Mouse (Mus musculus) embryonic facial prominence, embryonic 14.5 days (tissue): Measurements from ENCODE around the gene Fam234b. TPM values are rescaled to one million over a fixed set of nuclear protein-coding genes. Genes with fewer than 3 reads are reported as not detected.

ENCODE experiments used
- ATAC-seq: fragments of 200-750 bp; cut with Nextera tagmentation; 2 replicates; pipeline ENCODE4 v1.8.0; 2017; ENCODE audit warnings: low read depth, moderate number of reproducible peaks, moderate TSS enrichment
- DNase-seq: peaks from one replicate; pipeline ENCODE4 v3.0.0-alpha.2; 2015; ENCODE audit warnings: low spot score
- H3K27ac ChIP-seq: fragments of 300-500 bp; sonication (generic); replicated peaks from 2 replicates; pipeline ENCODE4 v1.5.1; 2014; ENCODE audit warnings: low read depth, mild to moderate bottlenecking, low read length, moderate library complexity
- H3K27me3 ChIP-seq: fragments of 300-500 bp; sonication (generic); replicated peaks from 2 replicates; pipeline ENCODE4 v1.6.1; 2014; ENCODE audit warnings: low read length; ENCODE audit not compliant: control insufficient read depth, insufficient read depth
- H3K36me3 ChIP-seq: fragments of 300-500 bp; sonication (generic); 2 replicates; pipeline ENCODE4 v1.6.1; 2014; ENCODE audit warnings: low read length, mixed read lengths; ENCODE audit not compliant: control insufficient read depth, insufficient read depth
- H3K4me1 ChIP-seq: fragments of 300-500 bp; sonication (generic); 2 replicates; pipeline ENCODE4 v1.6.1; 2014; ENCODE audit warnings: antibody characterized with exemption, low read length; ENCODE audit not compliant: control insufficient read depth, insufficient read depth
- H3K4me2 ChIP-seq: fragments of 300-500 bp; sonication (generic); 2 replicates; pipeline ENCODE4 v1.6.1; 2014; ENCODE audit warnings: low read depth, mild to moderate bottlenecking, low read length, moderate library complexity, mixed read lengths
- H3K4me3 ChIP-seq: fragments of 300-500 bp; sonication (generic); 2 replicates; pipeline ENCODE4 v1.5.1; 2014; ENCODE audit warnings: low read depth, mild to moderate bottlenecking, low read length
- H3K9ac ChIP-seq: fragments of 300-500 bp; sonication (generic); 2 replicates; pipeline ENCODE4 v1.6.1; 2014; ENCODE audit warnings: low read depth, mild to moderate bottlenecking, low read length, moderate library complexity, mixed read lengths
- H3K9me3 ChIP-seq: fragments of 300-500 bp; sonication (generic); 2 replicates; pipeline ENCODE4 v1.6.1; 2016; ENCODE audit warnings: low read length; ENCODE audit not compliant: control insufficient read depth
- WGBS: fragments of 180-500 bp; shearing (Covaris S2); extraction: QIAGEN DNeasy Blood & Tissue Kit; methylation state at CpG from one replicate; pipeline ENCODE4 v1.1.7; 2014; 5-methylcytosine and 5-hydroxymethylcytosine counted together
- polyA plus RNA-seq: library from polyadenylated mRNA; unstranded; fragments of >200 nt; fragmentation: Nextera tagmentation; extraction: Ambion mirVana; gene quantifications from 2 replicates; pipeline ENCODE4 v1.2.1, GENCODE M21; 2014

The Fam234b gene
- polyA plus RNA-seq, 1 experiment from 2014 or later = 21.0 TPM

- no peaks in the 10 kb centered on the region for H3K27me3 ChIP-seq
- no peak overlapping the region for H3K4me2 ChIP-seq
- no peak overlapping the region for H3K27ac ChIP-seq
- H3K4me3 ChIP-seq = no peak overlapping the region
- H3K4me1 ChIP-seq = no peaks in the 10 kb centered on the region
- H3K9ac ChIP-seq = no peak overlapping the region
- WGBS = 92% methylated on average over 6 of the region's 6 CpGs
- ATAC-seq = no peak
- H3K36me3 ChIP-seq = no peaks in the 10 kb centered on the region
- H3K9me3 ChIP-seq = peaks cover 7% of the 10 kb centered on the region; the same call in 1 of the 2 replicates
- no peak for DNase-seq
These were observed 62.7 kb downstream of the Fam234b start for GRCm38 (mm10) chr6:135260435-135260834.

- no peaks in the 10 kb centered on the region for H3K4me1 ChIP-seq
- no peak overlapping the region for H3K4me3 ChIP-seq
- H3K36me3 ChIP-seq = no peaks in the 10 kb centered on the region
- no peak overlapping the region for H3K9ac ChIP-seq
- H3K27ac ChIP-seq = no peak overlapping the region
- WGBS = 85% methylated on average over 9 of the region's 9 CpGs
- DNase-seq (no peak), ATAC-seq (no peak)
- no peak overlapping the region for H3K4me2 ChIP-seq
- H3K9me3 ChIP-seq = peaks cover 7% of the 10 kb centered on the region; the same call in 1 of the 2 replicates
- no peaks in the 10 kb centered on the region for H3K27me3 ChIP-seq
These were observed 63.3 kb downstream of the Fam234b start for GRCm38 (mm10) chr6:135261124-135261523.

GRCm38 (mm10) chr6:135262565-135262964 lies 64.8 kb downstream of the Fam234b start:
- WGBS = 57% methylated on average over 2 of the region's 2 CpGs
- H3K4me2 ChIP-seq = no peak overlapping the region
- no peaks in the 10 kb centered on the region for H3K4me1 ChIP-seq
- no peak overlapping the region for H3K9ac ChIP-seq
- H3K9me3 ChIP-seq = peaks cover 7% of the 10 kb centered on the region; the same call in 1 of the 2 replicates
- no peak overlapping the region for H3K4me3 ChIP-seq
- no peaks in the 10 kb centered on the region for H3K36me3 ChIP-seq
- H3K27ac ChIP-seq = no peak overlapping the region
- no peaks in the 10 kb centered on the region for H3K27me3 ChIP-seq
- no peak for ATAC-seq
- no peak for DNase-seq

GRCm38 (mm10) chr6:135264136-135264535 lies 66.4 kb downstream of the Fam234b start:
- Histone ChIP-seq H3K4me3 (no peak overlapping the region), H3K27me3 (no peaks in the 10 kb centered on the region), H3K4me1 (no peaks in the 10 kb centered on the region), H3K4me2 (no peak overlapping the region), H3K36me3 (no peaks in the 10 kb centered on the region), H3K9ac (no peak overlapping the region), H3K27ac (no peak overlapping the region), H3K9me3 (peaks cover 7% of the 10 kb centered on the region; the same call in 1 of the 2 replicates)
- DNase-seq (no peak), ATAC-seq (no peak)
- 82% methylated on average over 6 of the region's 6 CpGs for WGBS

GRCm38 (mm10) chr6:135266056-135266455 lies 68.3 kb downstream of the Fam234b start:
- 92% methylated on average over 1 of the region's 1 CpGs for WGBS
- Histone ChIP-seq H3K4me2 (no peak overlapping the region), H3K27me3 (no peaks in the 10 kb centered on the region), H3K9me3 (peaks cover 7% of the 10 kb centered on the region; the same call in 1 of the 2 replicates), H3K4me1 (no peaks in the 10 kb centered on the region), H3K4me3 (no peak overlapping the region), H3K27ac (no peak overlapping the region), H3K9ac (no peak overlapping the region), H3K36me3 (no peaks in the 10 kb centered on the region)
- ATAC-seq = no peak
- no peak for DNase-seq

GRCm38 (mm10) chr6:135267221-135267620 lies 69.4 kb downstream of the Fam234b start:
- H3K9me3 ChIP-seq = peaks cover 7% of the 10 kb centered on the region; the same call in 1 of the 2 replicates
- no peaks in the 10 kb centered on the region for H3K27me3 ChIP-seq
- no peak overlapping the region for H3K4me3 ChIP-seq
- WGBS = 85% methylated on average over 3 of the region's 3 CpGs
- H3K4me1 ChIP-seq = no peaks in the 10 kb centered on the region
- no peak overlapping the region for H3K9ac ChIP-seq
- no peak overlapping the region for H3K27ac ChIP-seq
- no peaks in the 10 kb centered on the region for H3K36me3 ChIP-seq
- no peak overlapping the region for H3K4me2 ChIP-seq
- DNase-seq (no peak), ATAC-seq (no peak)

GRCm38 (mm10) chr6:135268392-135268791 lies 70.6 kb downstream of the Fam234b start:
- Histone ChIP-seq H3K4me2 (no peak overlapping the region), H3K27me3 (no peaks in the 10 kb centered on the region), H3K4me1 (no peaks in the 10 kb centered on the region), H3K27ac (no peak overlapping the region), H3K36me3 (no peaks in the 10 kb centered on the region), H3K9me3 (peaks cover 7% of the 10 kb centered on the region; the same call in 1 of the 2 replicates), H3K9ac (no peak overlapping the region), H3K4me3 (no peak overlapping the region)
- DNase-seq (no peak), ATAC-seq (no peak)

GRCm38 (mm10) chr6:135269626-135270025 lies 71.8 kb downstream of the Fam234b start:
- Histone ChIP-seq H3K27me3 (no peaks in the 10 kb centered on the region), H3K4me2 (no peak overlapping the region), H3K9ac (no peak overlapping the region), H3K36me3 (no peaks in the 10 kb centered on the region), H3K4me1 (no peaks in the 10 kb centered on the region), H3K4me3 (no peak overlapping the region), H3K9me3 (no peaks in the 10 kb centered on the region), H3K27ac (no peak overlapping the region)
- 49% methylated on average over 6 of the region's 6 CpGs for WGBS
- DNase-seq = no peak
- ATAC-seq = no peak

- Histone ChIP-seq H3K27me3 (no peaks in the 10 kb centered on the region), H3K36me3 (no peaks in the 10 kb centered on the region), H3K4me3 (no peak overlapping the region), H3K27ac (no peak overlapping the region), H3K9ac (no peak overlapping the region), H3K9me3 (no peaks in the 10 kb centered on the region), H3K4me1 (0 out of 2 replicates have a peak, but pooled peaks cover 2% of the 10 kb centered on the region), H3K4me2 (no peak overlapping the region)
- no peak for ATAC-seq
- no peak for DNase-seq
- WGBS = 52% methylated on average over 2 of the region's 2 CpGs
These were observed 74.0 kb downstream of the Fam234b start for GRCm38 (mm10) chr6:135271761-135272160.
